Comparison of ENCODE assay signal across 9 mouse cellular contexts in genomic region chr10:71225894-71226293, GRCm38 (mm10). TPM values are rescaled to one million over a fixed set of nuclear protein-coding genes. Genes with fewer than 3 reads are reported as not detected.
DNase-seq lines count a peak whose midpoint lies in the region; ATAC-seq and TF ChIP-seq lines count a peak whose summit lies in the region.
"Had no signal": no experiment of that assay in that cellular context is flagged by ENCODE, and none has a peak within 500 bp of the region (broad histone marks: within the 10 kb centered on the region; RNA-seq: fewer than 3 reads in every experiment).

No protein-coding gene starts in this region.

- no peaks in the 10 kb centered on the region for H3K27me3 ChIP-seq in embryonic facial prominence, embryonic 14.5 days (replicated peaks; ENCODE audit: control insufficient read depth, insufficient read depth, low read length)
- H3K27me3 ChIP-seq in heart, postnatal 0 days (ENCODE audit: control insufficient read depth, insufficient read depth, low read length) = no peaks in the 10 kb centered on the region
- H3K27me3 ChIP-seq: limb, embryonic 13.5 days had no signal

- no peak overlapping the region for H3K4me3 ChIP-seq in embryonic facial prominence, embryonic 14.5 days (ENCODE audit: low read depth, low read length)
- H3K4me3 ChIP-seq in heart, postnatal 0 days (ENCODE audit: low read depth, low read length) = no peak overlapping the region
- H3K4me3 ChIP-seq: limb, embryonic 13.5 days had no signal

- H3K9me3 ChIP-seq in embryonic facial prominence, embryonic 14.5 days (ENCODE audit: control insufficient read depth, low read length) = no peaks in the 10 kb centered on the region
- no peaks in the 10 kb centered on the region for H3K9me3 ChIP-seq in heart, postnatal 0 days (replicated peaks; ENCODE audit: control insufficient read depth, low read length)

- no peak overlapping the region for H3K27ac ChIP-seq in embryonic facial prominence, embryonic 14.5 days (replicated peaks; ENCODE audit: low read depth, low read length)
- no peak overlapping the region for H3K27ac ChIP-seq in heart, postnatal 0 days (ENCODE audit: low read depth)
- H3K27ac ChIP-seq: limb, embryonic 13.5 days had no signal

- DNase-seq in ES-CJ7 (ENCODE audit: low read depth, low spot score) = peak; percentile 72
- DNase-seq in adrenal gland, postnatal 4 days (ENCODE audit: low spot score in 2 of 2) = peak; percentile 61 to 69
- DNase-seq in embryonic facial prominence, embryonic 14.5 days (ENCODE audit: low spot score) = peak; percentile 72
- DNase-seq in heart, postnatal 0 days (ENCODE audit: low spot score) = peak; percentile 43
- peak; percentile 90 to 92 for DNase-seq in layer of hippocampus, postnatal 10 days (ENCODE audit: low spot score in 2 of 2)
- DNase-seq in lung, postnatal 36 days = peak; percentile 90
- DNase-seq in retina, postnatal 1 day = peak; percentile 65
- DNase-seq in urinary bladder, adult 2 months (ENCODE audit: low spot score) = peak; percentile 72

- 33% methylated on average over 7 of the region's 7 CpGs for WGBS in embryonic facial prominence, embryonic 14.5 days
- WGBS in heart, postnatal 0 days = 32% methylated on average over 7 of the region's 7 CpGs

- TF ChIP-seq CTCF in heart, postnatal 0 days (IDR thresholded peaks at IDR 0.05; ENCODE audit: low read depth) = peak; percentile 83

- H3K4me2 ChIP-seq in embryonic facial prominence, embryonic 14.5 days (ENCODE audit: low read depth, low read length) = no peak overlapping the region
- no peak overlapping the region for H3K4me2 ChIP-seq in heart, postnatal 0 days (ENCODE audit: low read depth, low read length)
- H3K4me2 ChIP-seq: limb, embryonic 13.5 days had no signal

- TF ChIP-seq EP300 in heart, postnatal 0 days (IDR thresholded peaks at IDR 0.05; ENCODE audit: low read depth) = no peak

- no peak for ATAC-seq in embryonic facial prominence, embryonic 14.5 days (ENCODE audit: low read depth)
- ATAC-seq in heart, postnatal 0 days (ENCODE audit: insufficient read depth, low read depth) = no peak

- H3K9ac ChIP-seq in embryonic facial prominence, embryonic 14.5 days (ENCODE audit: low read depth, low read length) = no peak overlapping the region
- H3K9ac ChIP-seq in heart, postnatal 0 days (replicated peaks; ENCODE audit: low read depth, low read length) = no peak overlapping the region
- H3K9ac ChIP-seq: limb, embryonic 13.5 days had no signal

- H3K4me1 ChIP-seq in embryonic facial prominence, embryonic 14.5 days (ENCODE audit: control insufficient read depth, insufficient read depth, low read length) = no peaks in the 10 kb centered on the region
- H3K4me1 ChIP-seq in heart, postnatal 0 days (ENCODE audit: control insufficient read depth, insufficient read depth) = no peaks in the 10 kb centered on the region
- H3K4me1 ChIP-seq: limb, embryonic 13.5 days had no signal

- H3K36me3 ChIP-seq in embryonic facial prominence, embryonic 14.5 days (ENCODE audit: control insufficient read depth, insufficient read depth, low read length) = peaks cover 58% of the 10 kb centered on the region
- H3K36me3 ChIP-seq in heart, postnatal 0 days (replicated peaks; ENCODE audit: control insufficient read depth, insufficient read depth, low read length) = peaks cover 43% of the 10 kb centered on the region

RNA-seq across cellular contexts. Expression of gene Tfam, which starts 12.2 kb away (rescaled TPM):
- 10 to 100 TPM; 70.9 to 77.0 TPM for total RNA-seq in adrenal gland, postnatal 4 days (2021)
- 56.5 and 64.1 TPM in 2 replicates for polyA plus RNA-seq in embryonic facial prominence, embryonic 14.5 days (2014; fragmentation: Nextera tagmentation; extraction: Ambion mirVana)
- 11.9 and 13.1 TPM in 2 replicates for total RNA-seq in heart, postnatal 0 days (2014; rRNA removed; ENCODE audit: low replicate concordance)
- polyA plus RNA-seq in heart, postnatal 0 days (2015; fragmentation: Nextera tagmentation; extraction: Ambion mirVana) = 41.9 and 49.7 TPM in 2 replicates
- 10 to 100 TPM; 40.7 to 47.3 TPM for total RNA-seq in layer of hippocampus, postnatal 10 days (2021)
- polyA plus RNA-seq in urinary bladder, adult 2 months (2012; rRNA removed) = 25.8 and 28.5 TPM in 2 replicates

RNA-seq across cellular contexts. Expression of gene Ube2d1, which starts 59.2 kb away (rescaled TPM):
- 10 to 100 TPM; 23.6 to 30.3 TPM for total RNA-seq in adrenal gland, postnatal 4 days (2021)
- polyA plus RNA-seq in embryonic facial prominence, embryonic 14.5 days (2014; fragmentation: Nextera tagmentation; extraction: Ambion mirVana) = 72.8 and 80.1 TPM in 2 replicates
- total RNA-seq in heart, postnatal 0 days (2014; rRNA removed; ENCODE audit: low replicate concordance) = 19.6 and 46.8 TPM in 2 replicates
- 45.3 and 48.5 TPM in 2 replicates for polyA plus RNA-seq in heart, postnatal 0 days (2015; fragmentation: Nextera tagmentation; extraction: Ambion mirVana)
- total RNA-seq in layer of hippocampus, postnatal 10 days (2021) = 10 to 100 TPM; 70.3 to 79.7 TPM
- polyA plus RNA-seq in urinary bladder, adult 2 months (2012; rRNA removed) = 79.4 and 103 TPM in 2 replicates
